Mouse (Mus musculus) CD4-positive naive resting alpha-beta T cell, adult 76 days (primary cell): ENCODE data around the gene Speer4a. TPM values are rescaled to one million over a fixed set of nuclear protein-coding genes. Genes with fewer than 3 reads are reported as not detected.

ENCODE experiments used
- total RNA-seq: library from RNA; stranded (reverse); gene quantifications from one replicate; pipeline ENCODE4 v1.2.4, GENCODE M21; 2023

Gene Speer4a
- not detected for total RNA-seq

DNA sequence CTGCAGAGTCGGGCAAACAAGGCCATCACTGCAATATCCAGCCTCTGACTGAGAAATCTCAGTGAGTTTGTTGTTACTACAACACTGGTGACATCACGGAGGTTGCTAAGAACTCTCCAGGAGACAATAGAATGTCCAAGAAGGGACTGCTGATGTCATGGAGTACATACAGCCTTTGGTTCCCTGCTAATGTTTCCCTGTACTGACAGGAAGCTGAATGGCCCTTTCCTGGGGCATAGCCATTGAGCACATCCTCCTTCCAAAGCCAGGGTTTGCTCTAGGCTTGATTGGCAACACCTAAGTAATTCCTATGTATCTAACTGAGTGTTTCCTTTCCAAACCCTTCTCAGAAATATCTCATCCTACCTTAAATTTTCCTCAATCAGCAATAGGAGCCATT, at the start of gene Speer4a:
Speer4a (minus strand) TSS at position 101 of the 400 bp plus-strand sequence.

DNA sequence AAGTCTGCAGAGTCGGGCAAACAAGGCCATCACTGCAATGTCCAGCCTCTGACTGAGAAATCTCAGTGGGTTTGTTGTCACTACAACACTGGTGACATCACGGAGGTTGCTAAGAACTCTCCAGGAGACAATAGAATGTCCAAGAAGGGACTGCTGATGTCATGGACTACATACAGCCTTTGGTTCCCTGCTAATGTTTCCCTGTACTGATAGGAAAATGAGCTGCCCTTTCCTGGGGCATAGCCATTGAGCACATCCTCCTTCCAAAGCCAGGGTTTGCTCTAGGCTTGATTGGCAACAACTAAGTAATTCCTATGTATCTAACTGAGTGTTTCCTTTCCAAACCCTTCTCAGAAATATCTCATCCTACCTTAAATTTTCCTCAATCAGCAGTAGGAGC, 19.1 kb upstream of the Speer4a start, which contains the start of gene Gm7347:
Gm7347 (minus strand) TSS at position 101 of the 400 bp plus-strand sequence.

DNA sequence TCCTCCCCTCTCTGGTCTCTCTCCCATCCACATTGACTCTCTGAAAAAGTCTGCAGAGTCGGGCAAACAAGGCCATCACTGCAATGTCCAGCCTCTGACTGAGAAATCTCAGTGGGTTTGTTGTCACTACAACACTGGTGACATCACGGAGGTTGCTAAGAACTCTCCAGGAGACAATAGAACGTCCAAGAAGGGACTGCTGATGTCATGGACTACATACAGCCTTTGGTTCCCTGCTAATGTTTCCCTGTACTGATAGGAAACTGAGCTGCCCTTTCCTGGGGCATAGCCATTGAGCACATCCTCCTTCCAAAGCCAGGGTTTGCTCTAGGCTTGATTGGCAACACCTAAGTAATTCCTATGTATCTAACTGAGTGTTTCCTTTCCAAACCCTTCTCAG, 16.5 kb downstream of the Speer4a start, which contains the start of gene Gm5862:
Gm5862 (minus strand) TSS at position 101 of the 400 bp plus-strand sequence.

DNA sequence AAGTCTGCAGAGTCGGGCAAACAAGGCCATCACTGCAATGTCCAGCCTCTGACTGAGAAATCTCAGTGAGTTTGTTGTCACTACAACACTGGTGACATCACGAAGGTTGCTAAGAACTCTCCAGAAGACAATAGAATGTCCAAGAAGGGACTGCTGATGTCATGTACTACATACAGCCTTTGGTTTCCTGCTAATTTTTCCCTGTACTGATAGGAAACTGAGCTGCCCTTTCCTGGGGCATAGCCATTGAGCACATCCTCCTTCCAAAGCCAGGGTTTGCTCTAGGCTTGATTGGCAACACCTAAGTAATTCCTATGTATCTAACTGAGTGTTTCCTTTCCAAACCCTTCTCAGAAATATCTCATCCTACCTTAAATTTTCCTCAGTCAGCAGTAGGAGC, 34.7 kb downstream of the Speer4a start, which contains the start of gene Gm1979:
Gm1979 (minus strand) TSS at position 101 of the 400 bp plus-strand sequence.

DNA sequence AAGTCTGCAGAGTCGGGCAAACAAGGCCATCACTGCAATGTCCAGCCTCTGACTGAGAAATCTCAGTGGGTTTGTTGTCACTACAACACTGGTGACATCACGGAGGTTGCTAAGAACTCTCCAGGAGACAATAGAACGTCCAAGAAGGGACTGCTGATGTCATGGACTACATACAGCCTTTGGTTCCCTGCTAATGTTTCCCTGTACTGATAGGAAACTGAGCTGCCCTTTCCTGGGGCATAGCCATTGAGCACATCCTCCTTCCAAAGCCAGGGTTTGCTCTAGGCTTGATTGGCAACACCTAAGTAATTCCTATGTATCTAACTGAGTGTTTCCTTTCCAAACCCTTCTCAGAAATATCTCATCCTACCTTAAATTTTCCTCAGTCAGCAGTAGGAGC, 50.8 kb downstream of the Speer4a start, which contains the start of gene Gm21698:
Gm21698 (minus strand) TSS at position 101 of the 400 bp plus-strand sequence.

Other genes starting within 250 kb of the Speer4a start
- not detected for gene Gm21663, start 97.2 kb downstream of the Speer4a start, total RNA-seq
- not detected for gene Gm21671, start 85.1 kb downstream of the Speer4a start, total RNA-seq
- not detected for gene Gm21680, start 66.9 kb downstream of the Speer4a start, total RNA-seq
- not detected for gene Gm21698, start 50.9 kb downstream of the Speer4a start, total RNA-seq
- not detected for gene Gm1979, start 34.8 kb downstream of the Speer4a start, total RNA-seq
- not detected for gene Gm5862, start 16.6 kb downstream of the Speer4a start, total RNA-seq
- not detected for gene Gm7347, start 19.0 kb upstream of the Speer4a start, total RNA-seq
- gene Gm10471, start 49.7 kb upstream of the Speer4a start, total RNA-seq: not detected
- not detected for gene 5031410I06Rik, start 65.8 kb upstream of the Speer4a start, total RNA-seq
- gene Gm10220, start 81.9 kb upstream of the Speer4a start, total RNA-seq: not detected
- not detected for gene Gm7361, start 218.1 kb upstream of the Speer4a start, total RNA-seq